Mouse (Mus musculus) CH12.LX (cell line): Measurements from ENCODE around the gene Arl6ip5.

Experiments used
- CTCF ChIP-seq, 2 experiments: IDR thresholded peaks in 1 of 2; conservative IDR thresholded peaks in 1 of 2; 2 replicates each; pipeline ENCODE4 v1.5.1; 2011 to 2012; ENCODE audit warnings: low read depth in 2 of 2, low read length in 2 of 2, improper control_type of control experiment in 1 of 2, inconsistent platforms in 1 of 2, mild to moderate bottlenecking in 1 of 2, moderate library complexity in 1 of 2
- EP300 ChIP-seq: IDR thresholded peaks from 2 replicates; pipeline ENCODE4 v1.6.1; 2011; ENCODE audit warnings: low read length, improper control_type of control experiment
- HCFC1 ChIP-seq: IDR thresholded peaks from 2 replicates; pipeline ENCODE4 v1.6.1; 2012; ENCODE audit warnings: low read depth, mild to moderate bottlenecking, inconsistent platforms, low read length, improper control_type of control experiment
- MAX ChIP-seq: IDR thresholded peaks from 2 replicates; pipeline ENCODE4 v1.6.1; 2011; ENCODE audit warnings: low read length, improper control_type of control experiment
- MEF2A ChIP-seq: IDR thresholded peaks from 2 replicates; pipeline ENCODE4 v1.6.1; 2014; ENCODE audit warnings: low read depth, mild to moderate bottlenecking, inconsistent platforms, low read length, improper control_type of control experiment, borderline replicate concordance
- MYC ChIP-seq: IDR thresholded peaks from 2 replicates; pipeline ENCODE4 v1.6.1; 2011; ENCODE audit warnings: low read depth, mild to moderate bottlenecking, improper control_type of control experiment, low read length
- POLR2A ChIP-seq: IDR thresholded peaks from 2 replicates; pipeline ENCODE4 v1.6.1; 2011; ENCODE audit warnings: low read depth, mild to moderate bottlenecking, improper control_type of control experiment, low read length
- SIN3A ChIP-seq: IDR thresholded peaks from 2 replicates; pipeline ENCODE4 v1.6.1; 2012; ENCODE audit warnings: low read length, improper control_type of control experiment, inconsistent platforms
- TBP ChIP-seq: conservative IDR thresholded peaks from 2 replicates; pipeline ENCODE4 v1.6.1; 2011; ENCODE audit warnings: low read depth, low read length, improper control_type of control experiment
- ZMIZ1 ChIP-seq: IDR thresholded peaks from 2 replicates; pipeline ENCODE4 v1.6.1; 2012; ENCODE audit warnings: low read depth, mild to moderate bottlenecking, inconsistent platforms, low read length, improper control_type of control experiment
- ZNF384 ChIP-seq: IDR thresholded peaks from 2 replicates; pipeline ENCODE4 v1.6.1; 2012; ENCODE audit warnings: low read depth, low read length, improper control_type of control experiment, inconsistent platforms

GRCm38 (mm10) chr6:97273777-97274176 is 63.3 kb downstream of the Arl6ip5 start:
- TF ChIP-seq CTCF (conservative IDR thresholded peaks at IDR 0.05 in 1 of 2, IDR thresholded peaks at IDR 0.05 in 1 of 2; ENCODE audit: low read depth in 2 of 2, low read length in 2 of 2) (no peak), MEF2A (no peak), HCFC1 (no peak), MAX (no peak), POLR2A (no peak), MYC (no peak), TBP (no peak), EP300 (no peak), ZMIZ1 (no peak), ZNF384 (no peak), SIN3A (no peak)
